In the genomic region with DNA sequence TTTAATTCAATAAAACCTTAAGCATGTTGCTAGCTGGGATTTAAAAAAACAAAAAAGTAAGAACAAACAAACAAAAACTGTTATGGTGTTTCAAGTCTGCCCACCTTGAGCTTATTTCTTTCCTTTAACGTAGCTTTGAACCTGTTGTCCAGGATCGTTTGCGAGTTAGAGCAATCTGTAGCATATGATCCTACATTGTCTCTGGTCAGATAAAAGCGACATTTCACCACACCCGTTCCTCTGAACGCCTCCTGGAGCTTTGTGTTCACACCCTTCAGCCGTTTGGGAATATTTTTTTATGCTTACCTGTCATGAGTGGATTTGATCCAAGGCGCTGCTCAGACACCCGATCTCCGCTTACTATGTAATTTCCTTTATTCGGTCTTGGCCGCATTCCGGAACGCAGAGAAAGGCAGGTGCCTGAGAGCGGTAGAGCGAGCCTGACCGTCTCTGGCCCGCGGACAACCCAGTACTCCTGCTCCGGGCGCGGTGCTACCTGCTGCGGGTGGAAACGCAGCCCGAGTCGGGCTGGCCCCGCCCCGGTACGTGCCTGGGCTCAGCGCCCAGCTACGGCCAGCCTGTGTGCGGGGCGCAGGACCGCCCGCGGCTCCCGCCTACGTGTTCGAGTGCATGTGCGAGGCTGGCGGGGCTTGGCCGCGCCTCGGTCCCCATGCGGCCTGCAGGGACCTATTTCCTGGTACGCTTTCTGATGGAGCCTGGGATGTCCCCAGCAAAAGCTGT, we compare ENCODE assay signal across 8 mouse cellular contexts. TPM values are rescaled to one million over a fixed set of nuclear protein-coding genes. Genes with fewer than 3 reads are reported as not detected.
DNase-seq lines count a peak whose midpoint lies in the region; ATAC-seq and TF ChIP-seq lines count a peak whose summit lies in the region.

No protein-coding gene starts in this region.

- DNase-seq in G1E (ENCODE audit: low spot score), result no peak
- peak; percentile 84 to 93 for DNase-seq in cerebellum, adult 18-20 months
- peak; percentile 68 for DNase-seq in forebrain, postnatal 0 days
- DNase-seq in layer of hippocampus, postnatal 10 days (ENCODE audit: low spot score in 2 of 2), result peak; percentile 35 to 53
- peak; percentile 20 for DNase-seq in ovary, postnatal 10 days (ENCODE audit: low spot score)

- H3K27ac ChIP-seq in forebrain, postnatal 0 days (ENCODE audit: low read depth, low read length), result no peak overlapping the region
- 0 out of 2 replicates have a peak overlapping the region, but pooled peaks have one; percentile 27 for H3K27ac ChIP-seq in lung, embryonic 16.5 days (ENCODE audit: low read length)

- WGBS in forebrain, postnatal 0 days, result 5% methylated on average over 46 of the region's 46 CpGs
- WGBS in lung, embryonic 16.5 days, result 9% methylated on average over 46 of the region's 46 CpGs

- peaks cover 31% of the 10 kb centered on the region for H3K36me3 ChIP-seq in G1E (replicated peaks)
- peaks cover 6% of the 10 kb centered on the region; the same call in 1 of the 2 replicates for H3K36me3 ChIP-seq in forebrain, postnatal 0 days (ENCODE audit: insufficient read depth)
- H3K36me3 ChIP-seq in lung, embryonic 16.5 days (ENCODE audit: control insufficient read depth, insufficient read depth, low read length), result peaks cover 6% of the 10 kb centered on the region

- TF ChIP-seq CTCF in G1E (IDR thresholded peaks at IDR 0.05; ENCODE audit: low read depth, low read length), result no peak
- no peak for TF ChIP-seq CTCF in forebrain, postnatal 0 days (IDR thresholded peaks at IDR 0.05; ENCODE audit: low read depth)

- 0 out of 2 replicates have a peak, but pooled peaks cover 2% of the 10 kb centered on the region for H3K4me1 ChIP-seq in G1E (ENCODE audit: insufficient read depth, low read depth, low read length)
- peaks cover 3% of the 10 kb centered on the region; the same call in 1 of the 2 replicates for H3K4me1 ChIP-seq in forebrain, postnatal 0 days (ENCODE audit: insufficient read depth)
- peaks cover 9% of the 10 kb centered on the region; the same call in 1 of the 2 replicates for H3K4me1 ChIP-seq in lung, embryonic 16.5 days (replicated peaks; ENCODE audit: control insufficient read depth, insufficient read depth, low read length)

- ATAC-seq in G1E (ENCODE audit: extremely low read depth, insufficient number of reproducible peaks, low FRiP score, poor library complexity, severe bottlenecking), result no peak
- peak; percentile 82 for ATAC-seq in forebrain, postnatal 0 days
- ATAC-seq in hematopoietic stem cell, adult 5-6 weeks (replicated peaks in 1 of 2; ENCODE audit: insufficient read depth in 1 of 2, low FRiP score in 2 of 2, low TSS enrichment in 1 of 2, low read depth in 1 of 2, poor library complexity in 2 of 2, severe bottlenecking in 2 of 2), result peak; percentile 19 to 59; a peak in 3 of 4 replicates
- peak; percentile 83 for ATAC-seq in lung, embryonic 16.5 days (ENCODE audit: low read depth)
- ATAC-seq in inflammation-experienced regulatory T-cells, adult 6 months, result no peak

- H3K4me2 ChIP-seq in forebrain, postnatal 0 days (ENCODE audit: low read depth), result peak overlapping the region; percentile 83
- H3K4me2 ChIP-seq in lung, embryonic 16.5 days (ENCODE audit: low read depth, low read length), result peak overlapping the region; percentile 70

- H3K9ac ChIP-seq in forebrain, postnatal 0 days, result peak overlapping the region; percentile 49
- H3K9ac ChIP-seq in lung, embryonic 16.5 days (ENCODE audit: low read length), result peak overlapping the region; percentile 64

- H3K9me3 ChIP-seq in G1E (replicated peaks), result peaks cover 3% of the 10 kb centered on the region
- no peaks in the 10 kb centered on the region for H3K9me3 ChIP-seq in forebrain, postnatal 0 days (ENCODE audit: low read length)
- no peaks in the 10 kb centered on the region for H3K9me3 ChIP-seq in lung, embryonic 16.5 days (ENCODE audit: control insufficient read depth, low read length)

- 0 out of 2 replicates have a peak overlapping the region, but pooled peaks have one; percentile 21 for H3K4me3 ChIP-seq in G1E (ENCODE audit: low read depth, low read length)
- peak overlapping the region; percentile 42 for H3K4me3 ChIP-seq in forebrain, postnatal 0 days (ENCODE audit: low read depth, low read length)
- peak overlapping the region; percentile 47 for H3K4me3 ChIP-seq in lung, embryonic 16.5 days (ENCODE audit: low read length)

- peaks cover 4% of the 10 kb centered on the region for H3K27me3 ChIP-seq in G1E (ENCODE audit: insufficient read depth, low read length)
- H3K27me3 ChIP-seq in forebrain, postnatal 0 days (ENCODE audit: insufficient read depth, low read length), result no peaks in the 10 kb centered on the region
- H3K27me3 ChIP-seq in lung, embryonic 16.5 days (ENCODE audit: control insufficient read depth, insufficient read depth, low read depth, low read length), result no peaks in the 10 kb centered on the region

RNA-seq across cellular contexts. Expression of gene Gm49321, which starts 12.0 kb away (rescaled TPM):
- total RNA-seq in G1E (2014; fragmentation: Nextera tagmentation), result 6.7 and 9.5 TPM in 2 replicates
- not detected in 2 replicates for total RNA-seq in G1E (2017)
- not detected in 2 replicates for polyA plus RNA-seq in G1E (2012)
- total RNA-seq in forebrain, postnatal 0 days (2014; rRNA removed), result not detected in 2 replicates
- polyA plus RNA-seq in forebrain, postnatal 0 days (2015; fragmentation: Nextera tagmentation; extraction: Ambion mirVana), result 10.0 and 15.7 TPM in 2 replicates
- total RNA-seq in hematopoietic stem cell, adult 5-6 weeks (2017), result not detected in 2 replicates
- 10 to 100 TPM in 1 of 2 experiments, 1 to 10 TPM in 1; 4.9 to 12.5 TPM for total RNA-seq in layer of hippocampus, postnatal 10 days (2021)
- polyA plus RNA-seq in lung, embryonic 16.5 days (2015; fragmentation: Nextera tagmentation; extraction: Ambion mirVana), result 9.3 and 10.9 TPM in 2 replicates
- polyA plus RNA-seq in inflammation-experienced regulatory T-cells, adult 6 months (2017; shearing (Covaris generic)), result 10 to 100 TPM; 12.6 to 21.2 (median 13.8) TPM

RNA-seq across cellular contexts. Expression of gene Snapc1, which starts 14.8 kb away (rescaled TPM):
- 14.3 and 14.9 TPM in 2 replicates for total RNA-seq in G1E (2014; fragmentation: Nextera tagmentation)
- 12.3 and 12.8 TPM in 2 replicates for total RNA-seq in G1E (2017)
- 7.1 and 12.3 TPM in 2 replicates for polyA plus RNA-seq in G1E (2012)
- 18.1 and 21.9 TPM in 2 replicates for total RNA-seq in forebrain, postnatal 0 days (2014; rRNA removed)
- polyA plus RNA-seq in forebrain, postnatal 0 days (2015; fragmentation: Nextera tagmentation; extraction: Ambion mirVana), result 15.2 and 17.9 TPM in 2 replicates
- 13.3 and 20.6 TPM in 2 replicates for total RNA-seq in hematopoietic stem cell, adult 5-6 weeks (2017)
- total RNA-seq in layer of hippocampus, postnatal 10 days (2021), result 10 to 100 TPM; 27.4 to 34.5 TPM
- 18.9 and 20.6 TPM in 2 replicates for polyA plus RNA-seq in lung, embryonic 16.5 days (2015; fragmentation: Nextera tagmentation; extraction: Ambion mirVana)
- 10 to 100 TPM; 16.6 to 25.3 (median 22.1) TPM for polyA plus RNA-seq in inflammation-experienced regulatory T-cells, adult 6 months (2017; shearing (Covaris generic))

RNA-seq across cellular contexts. Expression of gene Syt16, which starts 48.0 kb away (rescaled TPM):
- total RNA-seq in G1E (2014; fragmentation: Nextera tagmentation) (not detected in 2 replicates), G1E (2017) (0.06 and 0.11 TPM in 2 replicates)
- polyA plus RNA-seq in G1E (2012), result not detected in 2 replicates
- total RNA-seq in forebrain, postnatal 0 days (2014; rRNA removed), result 114 TPM in 2 replicates
- 95.2 and 102 TPM in 2 replicates for polyA plus RNA-seq in forebrain, postnatal 0 days (2015; fragmentation: Nextera tagmentation; extraction: Ambion mirVana)
- 0.31 TPM in 1 of 2 replicates, not detected in the other for total RNA-seq in hematopoietic stem cell, adult 5-6 weeks (2017)
- total RNA-seq in layer of hippocampus, postnatal 10 days (2021), result 10 to 100 TPM; 74.6 to 78.0 TPM
- 0.30 and 0.34 TPM in 2 replicates for polyA plus RNA-seq in lung, embryonic 16.5 days (2015; fragmentation: Nextera tagmentation; extraction: Ambion mirVana)
- not detected for polyA plus RNA-seq in inflammation-experienced regulatory T-cells, adult 6 months (2017; shearing (Covaris generic))

RNA-seq across cellular contexts. Expression of gene Hif1a, which starts 48.3 kb away (rescaled TPM):
- total RNA-seq in G1E (2014; fragmentation: Nextera tagmentation), result 102 and 119 TPM in 2 replicates
- 124 and 128 TPM in 2 replicates for total RNA-seq in G1E (2017)
- polyA plus RNA-seq in G1E (2012), result 14.2 and 16.5 TPM in 2 replicates
- total RNA-seq in forebrain, postnatal 0 days (2014; rRNA removed), result 101 and 118 TPM in 2 replicates
- 48.5 and 56.6 TPM in 2 replicates for polyA plus RNA-seq in forebrain, postnatal 0 days (2015; fragmentation: Nextera tagmentation; extraction: Ambion mirVana)
- total RNA-seq in hematopoietic stem cell, adult 5-6 weeks (2017), result 76.3 and 89.3 TPM in 2 replicates
- 10 to 100 TPM; 62.4 to 64.4 TPM for total RNA-seq in layer of hippocampus, postnatal 10 days (2021)
- polyA plus RNA-seq in lung, embryonic 16.5 days (2015; fragmentation: Nextera tagmentation; extraction: Ambion mirVana), result 64.9 and 71.0 TPM in 2 replicates
- 10 to 100 TPM; 76.4 to 90.9 (median 87.6) TPM for polyA plus RNA-seq in inflammation-experienced regulatory T-cells, adult 6 months (2017; shearing (Covaris generic))

Comparison
In these comparisons a context has a peak if more than half of its experiments do, and no peak if none do; other contexts are left out.
1. ATAC-seq: peak in forebrain, postnatal 0 days (single experiment), hematopoietic stem cell, adult 5-6 weeks (2 of 2) and lung, embryonic 16.5 days (single experiment); none in G1E (single experiment) and inflammation-experienced regulatory T-cells, adult 6 months (single experiment).
2. RNA of gene Syt16, which starts 48.0 kb away (total RNA-seq): 114 TPM in forebrain, postnatal 0 days and 74.6 to 78.0 TPM in layer of hippocampus, postnatal 10 days; 0.06 to 0.11 TPM in G1E and 0.31 TPM in hematopoietic stem cell, adult 5-6 weeks; every median in the first group is over 10 times any median in the second.
3. Peak in every context shown above with its lines, with median percentiles within 50 percentile points of each other: H3K4me3 ChIP-seq.